Mouse (Mus musculus): ENCODE measurements at regions not wholly inside any gene's neighbourhood (a gene's known extent, or its start where the extent isn't known, plus 50 kb on each side); places are given as distances from the start of the nearest gene placed in this dataset.

DNA sequence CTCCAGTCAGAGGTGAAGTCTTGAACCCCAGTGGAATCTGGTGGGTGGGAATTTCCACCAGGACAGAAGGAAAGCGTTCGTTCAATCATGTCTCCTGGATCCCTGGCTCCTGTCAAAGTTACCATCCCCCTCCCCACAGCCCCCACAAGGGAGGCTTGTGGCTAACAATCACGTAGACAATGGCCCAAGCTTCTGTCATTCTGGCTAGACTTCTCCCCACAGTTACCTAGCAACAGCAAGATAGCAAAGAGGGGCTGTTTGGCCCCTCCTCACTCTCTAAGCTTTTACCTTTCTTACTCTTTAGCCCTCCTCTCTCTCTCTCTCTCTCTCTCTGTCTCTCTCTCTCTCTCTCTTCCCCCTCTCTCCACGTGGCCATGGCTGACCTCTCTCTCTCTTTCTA lies 178.4 kb upstream of the Serp2 start:
- no peak for TF ChIP-seq CTCF (IDR thresholded peaks at IDR 0.05; ENCODE audit: insufficient read depth, low read depth, low read length)
- TF ChIP-seq POLR2A (IDR thresholded peaks at IDR 0.05; ENCODE audit: insufficient read depth, low read depth, low read length) = no peak

Measured in olfactory bulb, adult 2 months (tissue).